Mouse (Mus musculus) heart, adult 18-20 months (tissue): Measurements from ENCODE around the gene Csad. TPM values are rescaled to one million over a fixed set of nuclear protein-coding genes. Genes with fewer than 3 reads are reported as not detected.
A peak's percentile ranks its signal among the peaks of the same experiment; 100 is the strongest.
"Not testable (repeated sequence)": the region's sequence is repeated elsewhere in the genome, so short reads cannot be mapped to it uniquely, and the experiment has no call there.

ENCODE experiments used
- DNase-seq, 2 experiments: peaks; one replicate each; pipeline ENCODE4 v3.0.0; 2021 to 2022; ENCODE audit warnings: mixed read lengths in 1 of 2
- total RNA-seq, 2 experiments: library from RNA; stranded (reverse); gene quantifications; 2 replicates each; pipeline ENCODE4 v1.2.3; 2021

The Csad gene
- total RNA-seq, 2 experiments from 2014 or later = 17.0 to 22.6 TPM

DNA sequence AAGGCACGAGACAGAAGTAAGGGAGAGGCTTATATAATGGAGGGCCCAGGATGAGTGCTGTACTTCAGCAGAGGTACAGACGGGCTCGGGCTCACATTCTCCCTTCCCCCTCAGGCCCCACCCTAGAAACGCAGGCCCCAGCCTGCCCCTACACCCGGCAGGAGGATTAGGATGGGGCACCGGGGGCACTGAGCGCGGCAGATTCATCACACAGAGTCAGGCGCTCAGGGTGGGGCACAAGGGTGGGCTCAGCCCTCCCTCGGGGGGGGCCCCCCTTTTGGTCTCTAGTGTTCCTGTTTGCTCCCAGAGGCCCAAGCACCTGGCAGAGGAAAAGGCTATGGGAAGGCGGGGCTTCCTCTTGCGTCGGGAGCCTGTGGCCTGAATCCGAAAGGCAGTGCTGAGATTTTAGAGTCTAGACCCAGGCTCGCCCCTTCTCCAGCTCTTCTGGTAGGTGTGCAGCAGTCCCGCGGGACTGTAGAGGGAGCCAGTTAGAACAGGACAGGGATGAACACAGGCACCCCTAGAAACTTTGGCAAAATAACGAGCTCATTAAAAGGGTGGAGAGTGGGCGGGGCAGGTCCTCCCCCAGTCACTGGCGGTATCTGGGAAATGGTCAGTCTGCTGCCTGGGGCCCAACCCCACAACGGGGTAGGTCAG lies 31.0 kb upstream of the Csad start:
- peak in 1 of 2 experiments; percentile 70 for DNase-seq

GRCm38 (mm10) chr15:102233896-102234295 lies 29.4 kb upstream of the Csad start:
- DNase-seq = peak in 1 of 2 experiments; percentile 49

DNA sequence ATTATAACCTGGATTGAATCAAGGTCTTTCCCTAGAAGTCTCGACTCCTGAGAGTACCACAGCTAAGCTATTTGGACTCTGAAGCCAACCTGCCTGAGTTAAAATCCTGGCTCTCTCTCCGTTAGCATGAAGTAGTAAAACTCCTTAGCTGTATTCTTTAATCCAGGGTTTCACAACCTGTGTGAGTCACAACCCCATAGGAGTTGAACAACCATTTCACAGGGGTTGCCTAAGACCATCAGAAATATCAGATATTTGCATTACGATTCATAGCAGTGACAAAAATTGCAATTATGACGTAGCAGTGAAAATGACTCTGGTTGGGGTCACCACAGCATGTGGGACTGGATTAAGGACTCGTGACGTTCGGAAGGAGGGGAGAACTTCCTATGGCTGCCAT lies 28.2 kb upstream of the Csad start:
- no peak for DNase-seq

DNA sequence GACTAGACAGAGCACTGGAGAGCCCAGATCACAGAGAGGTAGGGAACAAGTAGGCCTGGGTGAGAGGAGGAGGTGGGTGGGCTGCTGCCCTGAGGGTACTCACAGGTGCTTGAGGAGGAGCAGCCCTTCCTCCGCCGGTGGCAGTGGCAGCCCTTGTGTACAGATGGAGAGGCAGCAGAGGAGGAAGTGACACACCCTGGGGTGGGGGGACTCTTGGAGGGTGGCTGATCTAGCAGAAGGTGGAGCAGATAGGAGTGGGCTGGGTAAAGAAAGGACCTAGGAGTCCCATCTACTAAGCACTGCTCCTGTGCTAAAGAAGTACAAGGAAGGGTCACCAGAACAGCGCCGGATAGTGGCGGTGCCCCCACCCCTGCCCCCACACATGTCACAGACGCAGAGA lies 27.2 kb upstream of the Csad start, which contains the start of gene Itgb7:
Itgb7 (minus strand) TSS at position 197 of the 400 bp plus-strand sequence.
- DNase-seq = peak in 1 of 2 experiments; percentile 48

GRCm38 (mm10) chr15:102230408-102231321 lies 26.1 kb upstream of the Csad start:
- no peak for DNase-seq

GRCm38 (mm10) chr15:102225619-102226018 lies 21.1 kb upstream of the Csad start:
- not testable (repeated sequence) for DNase-seq

DNA sequence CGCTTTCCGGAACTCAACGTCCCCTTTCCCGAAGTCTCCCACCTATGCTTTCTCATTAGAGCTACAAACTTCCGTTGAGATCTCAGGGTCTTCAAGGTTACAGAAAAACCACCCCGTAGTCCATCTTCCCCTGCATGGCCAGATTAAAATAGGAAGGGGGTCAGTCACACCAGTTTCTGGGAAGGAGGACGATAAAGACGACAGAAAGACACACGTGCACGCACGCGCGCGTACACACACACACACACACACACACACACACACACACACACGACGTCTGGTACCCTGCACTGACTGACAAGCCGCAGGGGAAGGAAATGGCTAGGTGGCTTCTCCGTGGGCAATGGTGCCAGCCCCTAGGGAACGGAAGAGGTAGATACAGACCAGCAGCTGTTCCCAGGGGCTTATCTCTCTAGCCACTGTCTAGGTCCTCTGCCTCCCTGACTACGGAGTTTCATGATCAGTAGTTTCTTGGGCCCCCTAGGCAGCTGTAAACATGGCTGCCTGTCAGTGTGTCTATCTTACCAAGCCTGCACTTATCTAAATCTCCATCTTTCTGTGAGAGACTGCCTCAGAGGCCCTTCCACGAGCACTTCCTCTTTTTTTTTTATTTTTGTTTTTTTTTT lies 20.6 kb upstream of the Csad start:
- DNase-seq = peak in 1 of 2 experiments; percentile 38

DNA sequence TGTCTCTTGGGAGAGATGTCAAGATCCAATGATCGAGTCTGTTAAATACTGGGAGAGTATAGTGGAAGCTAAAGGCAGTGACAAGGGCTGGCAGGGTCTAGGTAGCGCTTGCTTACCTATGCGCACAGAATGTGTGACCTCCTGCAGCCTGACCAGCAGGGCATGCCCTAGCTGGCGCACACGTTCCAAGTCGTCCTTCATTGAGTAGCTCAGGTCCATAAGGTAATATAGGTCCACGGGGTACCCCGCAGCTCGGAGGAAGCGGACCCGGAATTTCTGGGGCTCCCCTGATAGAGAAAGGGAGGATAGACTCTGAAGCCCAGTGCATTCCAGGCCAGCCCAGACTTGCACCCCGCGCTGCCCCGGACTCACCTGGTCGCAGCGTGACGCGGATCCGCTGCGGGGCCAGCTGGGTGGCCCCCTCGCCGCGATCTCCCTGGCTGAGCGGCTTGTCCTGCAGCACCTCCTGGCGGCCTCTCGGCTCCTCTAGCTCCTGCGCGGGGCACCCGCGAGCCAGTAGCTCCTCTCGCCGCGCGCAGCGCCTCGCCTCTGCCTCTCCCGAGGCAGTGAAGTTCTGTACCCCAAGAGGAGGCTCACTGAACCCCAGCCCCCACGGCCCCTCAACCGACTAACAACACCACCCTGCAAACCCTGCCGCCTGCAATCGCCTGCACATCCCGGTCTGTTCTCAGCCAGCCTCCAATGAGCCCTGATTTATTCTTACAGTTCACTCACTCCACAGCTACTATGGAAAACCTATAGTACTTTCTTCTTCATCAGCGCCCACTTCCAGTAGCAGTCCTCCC lies 19.9 kb upstream of the Csad start:
- DNase-seq = peak; percentile 84 to 89

DNA sequence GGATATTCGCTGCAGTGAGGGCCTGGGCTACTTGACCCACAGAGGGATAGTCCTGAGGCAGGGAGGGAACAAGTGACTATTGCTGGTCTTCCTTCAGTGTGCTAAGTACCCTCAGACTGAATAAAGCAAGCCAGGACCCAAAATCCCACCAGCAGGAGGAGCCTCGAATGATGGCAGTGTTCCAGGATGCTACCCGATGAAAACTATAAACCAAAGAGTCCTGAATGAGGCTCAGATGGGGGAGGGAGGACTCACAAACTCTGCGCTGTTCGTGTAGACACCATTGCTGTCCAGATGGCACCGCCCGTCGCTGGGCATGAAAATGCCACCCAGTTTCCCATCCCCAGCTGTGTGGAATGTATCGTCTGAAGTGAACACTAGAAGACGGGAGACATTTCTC lies 17.9 kb upstream of the Csad start:
- DNase-seq = no peak

DNA sequence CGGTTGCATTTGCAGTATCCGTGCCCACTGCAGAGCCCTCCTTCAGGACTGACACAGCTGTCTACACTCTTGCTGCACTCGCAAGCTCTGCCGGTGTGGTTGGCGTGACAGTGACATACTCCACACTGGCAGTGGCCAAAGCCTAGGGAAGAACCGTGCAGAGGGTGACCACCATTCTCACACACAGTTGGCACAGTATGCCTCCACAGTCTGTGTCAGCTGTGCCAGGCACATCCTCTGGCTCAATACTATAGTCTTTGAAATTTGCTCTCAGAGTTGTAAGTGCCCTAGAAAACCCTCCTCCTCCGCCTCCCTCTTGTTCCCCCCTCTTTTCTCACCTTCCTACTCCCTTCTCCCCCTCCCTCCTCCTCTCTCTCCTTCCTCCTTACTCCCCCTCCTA lies 12.8 kb upstream of the Csad start:
- DNase-seq = no peak

GRCm38 (mm10) chr15:102216459-102217228 lies 12.1 kb upstream of the Csad start:
- DNase-seq = no peak

GRCm38 (mm10) chr15:102215624-102216023 lies 11.1 kb upstream of the Csad start:
- no peak for DNase-seq

- DNase-seq = no peak
These were observed 9.6 kb upstream of the Csad start for GRCm38 (mm10) chr15:102214132-102214531.

- no peak for DNase-seq
These were observed 7.4 kb upstream of the Csad start for GRCm38 (mm10) chr15:102211895-102212294.

- DNase-seq = no peak
These were observed 6.3 kb upstream of the Csad start for GRCm38 (mm10) chr15:102210816-102211215.

- no peak for DNase-seq
These were observed 4.6 kb upstream of the Csad start for GRCm38 (mm10) chr15:102209114-102209513.

- no peak for DNase-seq
These were observed 3.6 kb upstream of the Csad start for GRCm38 (mm10) chr15:102208092-102208561.

GRCm38 (mm10) chr15:102207351-102207750 lies 2.8 kb upstream of the Csad start:
- DNase-seq = no peak

- no peak for DNase-seq
These were observed 1.3 kb upstream of the Csad start for GRCm38 (mm10) chr15:102205779-102206178.

GRCm38 (mm10) chr15:102203835-102204381 lies 616 bp downstream of the Csad start:
- peak; percentile 73 to 75 for DNase-seq
